Mouse (Mus musculus): ENCODE results near the gene Btbd19.

The Btbd19 gene

GRCm38 (mm10) chr4:117125348-117125909, at the start of gene Btbd19:
TSS of gene Btbd19 (minus strand) at chr4:117125725.
- DNase-seq = peak; percentile 85 to 89

DNA sequence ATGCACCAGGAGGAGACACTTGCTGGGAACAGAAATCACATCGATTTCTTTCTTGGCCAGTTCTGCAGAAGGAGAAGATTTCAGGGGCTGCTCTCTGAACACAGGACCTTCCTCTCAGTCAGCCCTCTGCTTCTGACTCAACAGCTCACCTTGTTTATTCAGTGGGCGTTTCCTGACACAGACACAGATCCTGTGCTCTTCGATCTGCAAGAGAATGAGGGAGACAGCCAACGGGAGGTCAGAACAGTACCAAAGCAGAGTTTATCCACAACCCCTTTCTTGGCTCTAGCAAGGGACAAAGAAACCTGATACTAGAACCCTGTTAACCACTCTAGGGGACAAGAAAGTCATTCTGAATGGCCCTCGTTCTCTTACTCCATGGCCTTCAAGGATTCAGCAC, 44.4 kb upstream of the Btbd19 start:
- no peak for DNase-seq

DNA sequence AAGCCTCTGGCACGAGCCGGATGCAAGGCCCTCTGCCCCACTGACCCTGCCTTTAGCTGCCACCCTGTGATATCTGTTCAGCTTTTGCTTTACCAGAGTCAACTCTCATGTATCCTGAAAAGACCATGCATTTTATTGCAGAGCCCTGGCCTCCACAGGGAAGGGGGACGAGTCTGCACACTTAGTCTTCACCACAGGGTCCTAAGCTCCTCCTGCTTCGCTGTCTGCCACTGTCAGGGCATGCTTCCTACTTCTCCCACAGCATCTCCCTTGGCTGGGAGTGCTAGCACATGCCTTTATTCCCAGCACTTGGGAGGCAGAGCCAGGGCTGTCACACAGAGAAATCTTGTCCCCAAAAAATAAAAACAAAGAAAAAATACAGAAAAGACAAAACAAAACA, 35.7 kb upstream of the Btbd19 start:
- DNase-seq = no peak

DNA sequence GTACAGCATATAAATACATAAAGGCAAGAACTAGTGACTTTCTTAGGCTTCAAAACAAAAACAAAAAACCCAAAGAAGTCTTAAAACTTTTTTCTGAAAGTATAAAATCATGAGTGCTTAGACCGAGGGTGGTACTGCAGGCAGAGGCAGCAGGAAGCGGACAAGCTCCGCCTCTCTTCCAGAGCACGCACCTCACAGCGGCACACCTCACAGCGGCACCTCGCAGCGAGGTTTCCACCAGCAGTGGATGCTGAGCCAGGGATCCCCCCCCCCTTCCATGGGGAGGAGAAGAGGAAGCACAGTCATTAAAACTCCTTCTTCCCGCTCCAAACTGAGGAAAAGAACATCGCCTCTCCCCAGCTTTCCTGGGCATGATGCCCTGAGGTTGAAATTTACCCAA, 34.1 kb upstream of the Btbd19 start:
- no peak for DNase-seq

DNA sequence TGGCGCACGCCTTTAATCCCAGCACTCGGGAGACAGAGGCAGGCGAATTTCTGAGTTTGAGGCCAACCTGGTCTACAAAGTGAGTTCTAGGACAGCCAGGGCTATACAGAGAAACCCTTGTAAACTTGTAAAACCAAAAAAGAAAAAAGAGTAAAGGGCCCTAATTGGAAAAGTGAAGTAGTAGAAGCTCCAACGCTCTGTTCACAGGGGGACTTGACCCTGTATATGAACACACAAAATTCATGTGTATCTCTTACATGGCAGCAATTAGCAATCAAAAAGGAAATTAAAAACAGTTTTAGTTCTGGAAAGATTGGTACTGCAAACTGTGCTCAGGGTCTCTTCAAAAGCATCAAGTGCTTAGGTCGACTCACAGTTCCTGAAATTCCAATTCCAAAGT, 30.8 kb upstream of the Btbd19 start:
- DNase-seq = no peak

- DNase-seq = peak; percentile 87 to 92
These were observed 30.3 kb upstream of the Btbd19 start, which contains the start of gene Rps8 for GRCm38 (mm10) chr4:117155792-117156355. TSS of gene Rps8 (minus strand) at chr4:117156243.

GRCm38 (mm10) chr4:117155020-117155791, 29.7 kb upstream of the Btbd19 start:
- DNase-seq = no peak

DNA sequence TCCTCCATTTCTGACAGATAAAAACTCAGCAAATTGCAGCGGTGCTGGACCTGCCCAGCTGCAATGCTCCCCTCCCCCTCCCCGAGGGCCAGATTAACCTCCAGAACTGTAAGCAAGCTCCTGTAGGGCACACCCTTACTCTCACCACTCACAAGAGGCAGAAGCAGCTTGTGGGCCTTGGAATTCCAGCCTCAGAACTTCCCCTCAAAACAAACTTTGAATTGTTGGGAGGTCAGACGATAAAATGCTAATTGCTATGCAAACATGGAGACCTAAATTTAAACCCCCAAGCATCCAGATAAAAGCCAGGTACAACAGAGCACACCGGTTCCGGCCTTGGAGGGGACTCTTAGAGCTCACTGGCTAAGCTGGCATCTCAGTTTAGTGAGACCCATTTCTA, 27.2 kb upstream of the Btbd19 start:
- peak in 1 of 2 experiments; percentile 38 for DNase-seq

DNA sequence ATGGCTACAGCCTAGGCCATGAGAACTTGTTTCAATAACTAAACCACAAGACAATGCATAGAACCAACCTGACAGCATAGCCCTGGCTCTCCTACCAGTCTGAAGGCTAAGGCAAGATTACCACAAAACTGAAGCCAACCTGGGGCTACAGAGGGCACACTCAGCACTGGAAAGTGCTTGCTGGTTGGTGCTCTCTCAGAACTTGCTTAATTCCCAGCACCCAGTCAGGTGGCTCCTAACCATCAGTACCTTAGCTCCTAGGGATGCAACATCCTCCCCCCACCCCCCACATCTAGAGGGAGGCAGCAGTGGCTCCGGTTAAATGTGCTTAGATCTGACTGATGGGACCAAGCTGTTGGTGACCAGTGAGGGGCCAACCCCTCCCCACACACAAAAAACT, 25.9 kb upstream of the Btbd19 start:
- DNase-seq = no peak

DNA sequence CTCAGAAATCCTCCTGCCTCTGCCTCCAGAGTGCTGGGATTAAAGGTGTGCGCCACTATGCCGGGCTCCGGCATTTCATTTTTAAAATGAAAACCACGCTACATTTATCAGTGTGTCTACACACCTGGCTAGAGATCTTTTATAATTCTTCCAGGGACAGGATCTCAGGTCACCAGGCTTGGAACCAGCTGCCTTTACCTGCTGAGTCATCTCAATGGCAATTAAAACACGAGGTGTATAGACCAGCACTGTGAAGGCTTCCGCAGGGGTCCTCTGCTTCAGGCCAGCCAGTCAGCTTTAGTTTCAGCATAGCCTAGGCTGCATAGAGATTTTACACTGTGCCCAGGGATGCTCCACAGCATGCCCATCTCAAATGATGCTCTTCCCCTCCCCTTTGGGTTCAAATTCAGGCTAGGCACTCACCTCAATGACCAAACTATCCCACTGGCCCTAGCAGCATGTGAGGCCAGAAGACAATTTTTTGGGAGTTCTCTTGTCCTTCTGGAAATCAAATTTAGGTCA, 24.7 kb upstream of the Btbd19 start:
- DNase-seq = no peak

- no peak for DNase-seq
These were observed 24.0 kb upstream of the Btbd19 start for GRCm38 (mm10) chr4:117149291-117150211.

DNA sequence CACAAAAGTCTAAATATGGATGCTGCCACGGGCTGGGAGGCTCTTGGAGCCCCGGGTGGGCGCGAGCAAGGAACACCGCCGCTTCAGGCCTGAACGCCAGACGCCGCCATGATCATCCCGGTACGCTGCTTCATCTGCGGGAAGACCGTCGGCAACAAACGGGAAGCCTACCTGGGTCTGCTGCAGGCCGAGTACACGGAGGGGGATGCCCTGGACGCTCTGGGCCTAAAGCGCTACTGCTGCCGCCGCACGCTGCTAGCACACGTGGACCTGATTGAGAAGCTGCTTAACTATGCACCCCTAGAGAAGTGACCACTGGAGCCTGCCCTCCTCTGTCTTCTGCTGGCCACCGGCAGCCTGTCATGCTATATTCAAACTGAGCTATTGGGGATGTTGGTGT, 23.3 kb upstream of the Btbd19 start:
- DNase-seq = no peak

DNA sequence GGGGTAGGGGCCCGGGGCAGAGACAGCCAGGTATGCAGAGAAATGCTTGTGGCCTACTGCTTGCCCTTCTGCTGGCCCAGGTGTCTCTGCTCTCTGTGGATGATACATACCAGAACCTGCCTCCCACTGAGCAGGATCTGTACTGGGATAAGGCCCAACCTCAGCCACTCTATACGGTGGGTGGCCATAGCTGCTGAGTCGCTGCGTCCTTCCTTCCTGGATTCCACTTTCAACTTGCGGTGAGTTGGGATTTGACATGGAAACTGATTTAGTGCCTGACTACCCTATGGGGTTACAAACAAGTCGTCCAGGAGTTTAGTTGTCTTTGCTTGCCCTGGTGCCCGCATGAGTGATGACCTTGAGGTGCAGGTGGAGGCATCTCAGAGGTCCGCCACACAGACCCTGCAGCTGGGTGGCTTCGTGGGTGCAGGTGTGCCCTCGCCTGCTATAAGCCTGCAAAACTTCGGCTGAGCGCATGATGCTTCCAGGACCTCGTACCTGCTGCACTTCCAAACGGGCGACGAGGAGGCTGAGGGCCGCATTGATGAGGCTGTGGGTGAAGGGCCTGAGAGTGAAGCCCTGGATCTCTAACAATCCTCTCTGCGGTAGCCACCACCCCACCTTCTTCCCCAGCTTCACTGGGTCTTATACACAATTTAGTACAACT, 22.7 kb upstream of the Btbd19 start:
- no peak for DNase-seq

DNA sequence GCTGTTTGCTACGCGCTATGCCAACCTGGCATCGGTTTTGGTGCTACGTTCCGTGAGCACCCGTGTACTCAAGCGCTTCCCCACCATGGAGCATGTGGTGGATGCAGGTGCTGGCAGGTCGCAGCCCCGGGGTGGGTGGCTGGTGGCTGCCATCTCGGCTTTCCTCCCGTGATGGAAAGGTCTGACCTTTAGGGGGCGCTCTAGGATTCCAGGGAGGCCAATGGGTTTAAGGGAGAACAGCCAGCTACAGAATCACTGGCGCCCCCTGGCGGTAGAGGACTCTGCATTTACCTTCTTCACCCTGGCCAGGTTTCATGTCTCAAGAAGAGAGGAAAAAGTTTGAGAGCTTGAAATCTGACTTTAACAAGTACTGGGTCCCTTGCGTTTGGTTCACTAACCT, 20.7 kb upstream of the Btbd19 start:
- DNase-seq = peak; percentile 93 to 94

DNA sequence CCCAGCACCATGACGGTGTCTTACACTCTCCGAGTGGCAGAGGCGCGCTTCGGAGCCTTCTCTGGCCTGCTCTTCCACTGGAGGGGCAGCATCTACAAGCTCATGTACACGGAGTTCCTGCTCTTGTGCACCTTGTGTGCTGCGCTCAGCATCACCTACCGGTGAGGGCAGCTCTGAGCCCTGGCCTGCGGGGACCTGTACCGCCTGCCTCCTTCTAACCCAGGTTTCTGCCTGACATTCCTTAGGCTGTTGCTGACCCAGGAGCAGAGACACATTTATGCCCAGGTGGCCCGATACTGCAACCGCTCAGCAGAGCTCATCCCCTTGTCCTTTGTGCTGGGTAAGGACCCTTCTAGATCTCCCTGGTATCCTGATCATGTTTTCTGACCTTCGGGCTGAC, 19.7 kb upstream of the Btbd19 start:
- no peak for DNase-seq

DNA sequence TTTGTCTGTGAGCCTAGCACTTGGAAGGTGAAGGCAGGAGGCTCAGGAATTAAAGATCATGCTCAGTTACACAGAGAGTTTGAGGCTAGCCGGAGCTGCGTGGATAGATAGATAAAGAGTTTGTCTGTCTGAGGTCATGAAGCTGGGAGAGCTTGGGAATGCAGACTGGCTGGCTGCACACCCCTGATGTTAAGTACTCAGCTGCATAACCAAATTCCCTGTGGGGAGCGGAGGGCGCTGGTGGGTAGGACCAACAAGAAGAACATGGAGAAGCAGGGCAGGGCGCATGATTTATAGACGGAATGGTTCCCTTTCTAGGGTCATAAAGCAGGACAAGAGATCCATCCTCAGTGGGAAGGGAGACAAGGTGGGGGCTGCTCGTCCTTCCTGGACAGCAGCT, 17.5 kb upstream of the Btbd19 start:
- no peak for DNase-seq

DNA sequence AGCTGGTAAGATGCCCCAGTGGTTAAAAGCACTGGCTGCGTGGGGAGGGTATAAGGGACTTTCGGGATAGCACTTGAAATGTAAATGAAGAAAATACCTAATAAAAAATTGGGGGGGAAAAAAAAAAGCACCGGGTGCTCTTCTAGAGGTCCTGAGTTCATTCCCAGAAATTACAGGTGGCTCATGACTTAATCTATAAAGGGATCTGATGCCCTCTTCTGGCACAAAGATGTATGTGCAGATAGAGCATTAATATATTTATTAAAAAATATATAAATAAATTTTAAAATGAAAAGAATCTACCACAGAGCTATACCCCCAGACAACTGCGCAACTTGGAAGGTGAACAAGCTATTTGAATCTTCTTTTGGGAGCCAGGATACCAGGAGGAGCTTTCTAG, 15.1 kb upstream of the Btbd19 start:
- DNase-seq = no peak

GRCm38 (mm10) chr4:117139217-117139612, 13.7 kb upstream of the Btbd19 start:
- peak; percentile 41 to 62 for DNase-seq

DNA sequence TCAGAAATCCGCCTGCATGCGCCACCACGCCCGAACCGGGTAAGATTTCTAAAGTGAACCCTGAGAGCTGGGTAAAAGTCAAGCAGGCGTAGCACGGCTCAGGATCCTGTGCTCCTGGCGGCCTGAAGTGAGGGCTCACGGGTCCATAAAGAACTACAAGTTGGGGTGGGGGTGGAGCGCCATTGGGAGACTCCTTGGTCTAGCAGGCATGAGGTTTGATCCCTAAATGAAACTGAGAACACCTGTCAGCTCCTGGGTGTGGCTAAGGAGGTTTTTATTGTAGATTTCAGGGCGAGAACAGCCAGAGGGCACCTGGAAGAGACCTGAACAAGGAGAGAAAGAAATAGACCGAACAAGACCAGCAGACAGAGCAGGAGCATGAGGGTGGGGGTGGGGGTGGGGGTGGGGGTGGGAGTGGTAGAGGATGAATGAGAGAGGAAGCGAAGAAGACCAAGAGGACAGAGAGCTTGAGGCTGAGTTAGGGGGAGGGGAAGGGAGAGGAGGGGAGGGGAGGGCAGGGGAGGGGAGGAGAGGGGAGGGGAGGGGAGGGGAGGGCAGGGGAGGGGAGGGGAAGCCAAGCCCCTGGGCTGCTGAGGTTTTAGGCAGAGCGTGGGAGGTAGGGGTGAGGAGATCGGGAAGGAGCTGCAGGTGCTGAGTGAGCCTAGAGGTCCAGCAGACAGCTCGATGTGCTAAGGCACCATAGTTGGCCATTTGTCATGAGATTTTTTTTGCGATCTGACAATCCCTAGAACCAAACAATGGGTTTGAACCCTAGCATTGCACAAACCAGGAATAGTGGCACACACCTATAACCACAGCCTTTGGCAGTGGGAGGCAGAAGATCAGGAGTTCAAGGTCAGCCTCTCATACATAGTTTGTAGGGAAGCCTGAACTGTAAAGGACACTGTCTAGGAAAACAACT, 13.0 kb upstream of the Btbd19 start:
- no peak for DNase-seq

- peak; percentile 46 to 66 for DNase-seq
These were observed 10.5 kb upstream of the Btbd19 start for GRCm38 (mm10) chr4:117136034-117136433.

GRCm38 (mm10) chr4:117134601-117134995, 9.1 kb upstream of the Btbd19 start:
- DNase-seq = no peak

All from kidney, postnatal 4 days (tissue).